Mouse (Mus musculus): ENCODE measurements around the gene Ctcf. TPM values are rescaled to one million over a fixed set of nuclear protein-coding genes. Genes with fewer than 3 reads are reported as not detected.

The Ctcf gene
- total RNA-seq, 2 experiments from 2014 or later, result 54.2 to 55.2 TPM

DNA sequence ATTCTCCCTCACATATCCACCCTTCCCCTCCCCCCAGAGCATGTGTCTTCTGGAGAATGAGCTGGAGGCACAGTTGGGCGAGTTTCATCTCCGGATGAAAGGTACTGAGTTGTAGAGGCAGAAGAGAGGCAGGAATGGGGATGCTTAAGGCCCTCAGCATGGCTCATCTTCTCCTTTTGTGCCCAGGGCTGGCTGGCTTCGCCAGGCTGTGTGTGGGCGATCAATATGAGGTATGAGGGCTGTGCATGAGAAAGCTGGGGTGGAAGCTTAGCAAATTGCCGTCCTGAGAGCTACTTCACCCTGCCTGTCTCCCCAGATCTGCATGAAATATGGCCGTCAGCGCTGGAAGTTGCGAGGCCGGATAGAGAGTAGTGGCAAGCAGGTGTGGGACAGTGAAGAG is 20.4 kb upstream of the Ctcf start:
- no peak for DNase-seq (ENCODE audit: low spot score in 2 of 2)

- no peak for DNase-seq (ENCODE audit: low spot score in 2 of 2)
Observed at GRCm38 (mm10) chr8:105617451-105618278, 18.7 kb upstream of the Ctcf start.

DNA sequence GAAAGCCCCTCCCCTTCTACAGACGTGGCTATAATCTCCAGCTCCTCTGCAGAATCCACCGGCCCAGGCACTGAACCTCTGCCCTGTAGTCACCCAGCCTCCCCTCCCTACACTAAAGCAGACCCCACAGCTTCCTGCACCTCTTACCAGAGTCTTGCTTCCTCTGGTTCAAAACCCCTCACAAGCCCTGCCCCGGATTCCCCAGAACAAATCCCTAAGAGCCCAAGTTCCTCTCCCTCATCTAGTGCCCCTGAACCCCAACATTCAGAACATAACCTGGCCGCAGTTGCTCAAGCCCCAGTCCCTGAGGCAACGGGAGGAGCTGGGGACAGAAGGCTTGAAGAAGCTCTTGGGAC is 18.1 kb upstream of the Ctcf start:
- no peak for DNase-seq (ENCODE audit: low spot score in 2 of 2)

DNA sequence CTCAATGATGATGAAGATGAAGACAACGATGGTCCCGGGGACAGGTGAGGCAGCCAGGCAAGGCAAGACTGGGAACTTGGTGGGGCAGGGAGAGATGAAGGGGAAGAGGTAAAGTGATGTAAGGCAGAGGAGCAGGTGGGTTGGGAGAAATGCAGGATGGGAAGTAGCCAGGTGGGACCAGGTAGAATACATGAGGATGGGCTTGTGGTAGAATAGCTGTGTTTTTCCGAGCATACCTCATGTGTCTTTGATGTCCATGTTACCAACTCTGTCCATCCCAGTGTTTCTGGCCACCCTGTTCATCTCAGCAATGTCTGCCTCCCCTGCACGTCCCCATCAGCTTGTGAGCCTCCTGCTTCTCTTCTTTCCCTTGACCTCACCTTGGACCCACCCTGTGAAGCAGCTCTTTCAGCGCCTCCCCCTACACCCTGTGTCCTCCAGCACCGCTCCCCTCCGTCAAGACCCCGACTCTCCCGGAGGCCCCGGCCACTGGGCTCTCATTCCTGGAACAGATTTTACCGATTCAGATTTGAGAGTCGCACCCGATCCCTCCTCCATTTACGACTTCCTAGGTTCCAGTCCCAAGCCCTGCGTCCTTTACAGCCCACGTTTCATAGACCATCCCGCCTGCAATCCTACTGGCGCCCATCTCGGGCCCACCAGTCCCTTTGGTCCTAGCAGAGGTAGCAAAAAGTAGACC is 17.3 kb upstream of the Ctcf start:
- no peak for DNase-seq (ENCODE audit: low spot score in 2 of 2)

DNA sequence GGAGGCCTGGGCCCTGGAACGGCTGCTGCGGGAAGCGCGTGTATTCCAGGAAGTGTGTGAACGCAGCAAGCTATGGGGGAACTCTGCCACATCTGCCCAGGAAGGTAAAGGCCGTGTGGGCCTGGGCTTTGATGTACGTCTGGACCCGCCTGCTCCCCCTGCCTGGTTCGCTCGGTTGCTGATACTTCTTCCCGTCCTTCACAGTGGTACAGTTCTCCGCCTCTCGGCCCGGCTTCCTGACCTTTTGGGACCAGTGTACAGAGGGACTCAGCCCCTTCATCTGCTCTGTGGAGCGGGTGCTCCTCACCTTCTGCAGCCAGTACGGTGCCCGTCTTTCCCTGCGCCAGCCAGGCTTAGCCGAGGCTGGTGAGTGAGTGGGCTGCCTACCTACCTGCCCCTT is 16.2 kb upstream of the Ctcf start:
- DNase-seq (ENCODE audit: low spot score in 2 of 2), result no peak

DNA sequence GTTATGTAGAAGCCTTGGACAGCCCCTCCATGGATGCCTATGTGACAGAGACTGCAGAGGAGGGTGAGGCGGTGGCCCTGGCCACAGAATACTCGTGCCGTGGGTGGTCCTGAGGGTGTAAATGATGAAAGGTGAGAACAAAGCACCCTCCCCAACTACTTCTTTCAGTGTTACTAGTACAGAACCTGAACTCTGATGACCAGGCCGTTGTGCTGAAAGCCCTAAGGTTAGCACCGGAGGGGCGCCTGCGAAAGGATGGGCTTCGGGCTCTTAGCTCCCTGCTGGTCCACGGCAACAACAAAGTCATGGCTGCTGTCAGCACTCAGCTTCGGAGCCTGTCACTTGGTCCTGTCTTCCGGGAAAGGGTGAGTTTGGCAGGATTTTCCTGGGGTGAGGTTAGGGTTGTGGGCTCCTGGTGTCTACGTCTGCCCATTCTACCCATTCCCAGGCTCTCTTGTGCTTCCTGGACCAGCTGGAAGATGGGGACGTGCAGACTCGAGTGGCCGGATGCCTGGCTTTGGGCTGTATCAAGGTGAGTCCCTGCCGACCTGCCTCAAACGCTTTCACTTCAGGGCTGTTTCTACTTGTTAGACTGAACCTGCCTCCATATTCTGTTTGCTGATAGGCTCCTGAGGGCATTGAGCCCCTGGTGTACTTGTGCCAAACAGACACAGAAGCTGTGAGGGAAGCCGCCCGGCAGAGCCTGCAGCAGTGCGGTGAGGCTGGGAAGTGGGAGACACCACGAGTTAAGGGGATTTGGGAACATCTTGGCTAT is 15.2 kb upstream of the Ctcf start:
- no peak for DNase-seq (ENCODE audit: low spot score in 2 of 2)

DNA sequence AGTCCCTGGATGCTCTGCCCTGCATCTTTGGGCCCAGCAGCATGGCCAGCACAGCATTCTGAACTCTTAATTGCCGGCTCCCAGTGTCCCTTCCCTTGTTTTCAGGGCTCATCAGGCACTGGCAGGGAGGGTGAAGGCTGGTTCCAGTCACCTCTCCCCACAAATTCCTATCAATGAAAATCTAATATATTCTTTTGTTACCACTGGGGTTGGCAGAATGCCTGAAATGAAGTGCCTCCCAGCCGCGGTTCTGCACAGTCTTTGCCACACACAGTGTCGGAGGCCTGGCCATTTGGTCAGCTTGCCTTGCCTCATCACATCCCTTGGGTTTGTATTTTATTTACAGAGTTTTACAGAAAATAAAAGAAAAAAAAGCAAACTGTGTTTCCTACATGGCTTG is 14.5 kb upstream of the Ctcf start:
- DNase-seq (ENCODE audit: low spot score in 2 of 2), result no peak

GRCm38 (mm10) chr8:105622421-105622920 is 13.9 kb upstream of the Ctcf start:
- DNase-seq (ENCODE audit: low spot score in 2 of 2), result peak; percentile 89 to 95

DNA sequence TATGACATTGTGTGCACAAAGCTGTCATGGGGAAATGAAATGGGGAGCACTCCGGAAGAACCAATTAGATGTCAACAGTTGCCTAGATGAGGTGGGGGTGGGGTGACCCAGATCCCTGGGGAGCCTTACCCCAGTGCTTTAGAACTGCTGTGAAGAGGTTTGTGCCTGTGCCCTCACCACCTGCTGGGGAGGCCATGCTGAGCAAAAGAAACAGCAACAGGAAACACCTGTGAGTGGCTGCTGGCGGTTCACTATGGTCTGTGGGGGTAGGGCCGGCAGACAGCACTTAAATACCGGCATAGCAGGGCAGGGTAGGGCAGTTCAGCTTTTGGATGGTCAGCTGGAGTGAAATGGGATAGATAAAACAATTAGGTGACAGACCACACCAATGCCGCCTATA is 13.2 kb upstream of the Ctcf start:
- no peak for DNase-seq (ENCODE audit: low spot score in 2 of 2)

GRCm38 (mm10) chr8:105623679-105624245 is 12.6 kb upstream of the Ctcf start:
- DNase-seq (ENCODE audit: low spot score in 2 of 2), result no peak

DNA sequence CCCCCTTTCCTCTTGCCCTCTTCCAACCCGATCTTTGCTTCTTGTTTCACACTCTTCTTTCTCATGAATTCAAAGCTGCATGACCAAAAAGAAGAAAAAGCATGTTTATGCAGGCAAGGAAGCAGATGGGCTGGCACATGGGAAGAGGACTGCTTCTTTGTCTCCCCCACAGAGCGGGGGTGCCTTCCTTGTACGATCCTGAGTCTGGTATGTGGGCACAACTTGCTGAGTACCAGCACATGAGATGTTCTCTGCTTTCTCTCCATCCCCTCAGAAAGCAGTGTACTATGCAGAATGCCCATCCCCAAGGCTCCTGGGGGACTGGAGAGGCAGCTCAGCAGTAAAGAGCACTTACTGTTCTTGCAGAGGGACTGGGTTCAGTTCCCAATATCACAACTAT is 12.0 kb upstream of the Ctcf start:
- peak in 1 of 2 experiments; percentile 15 for DNase-seq (ENCODE audit: low spot score in 2 of 2)

GRCm38 (mm10) chr8:105624831-105625230 is 11.5 kb upstream of the Ctcf start:
- no peak for DNase-seq (ENCODE audit: low spot score in 2 of 2)

GRCm38 (mm10) chr8:105626086-105626485 is 10.3 kb upstream of the Ctcf start:
- no peak for DNase-seq (ENCODE audit: low spot score in 2 of 2)

GRCm38 (mm10) chr8:105629337-105629736 is 7.0 kb upstream of the Ctcf start:
- DNase-seq (ENCODE audit: low spot score in 2 of 2), result no peak

DNA sequence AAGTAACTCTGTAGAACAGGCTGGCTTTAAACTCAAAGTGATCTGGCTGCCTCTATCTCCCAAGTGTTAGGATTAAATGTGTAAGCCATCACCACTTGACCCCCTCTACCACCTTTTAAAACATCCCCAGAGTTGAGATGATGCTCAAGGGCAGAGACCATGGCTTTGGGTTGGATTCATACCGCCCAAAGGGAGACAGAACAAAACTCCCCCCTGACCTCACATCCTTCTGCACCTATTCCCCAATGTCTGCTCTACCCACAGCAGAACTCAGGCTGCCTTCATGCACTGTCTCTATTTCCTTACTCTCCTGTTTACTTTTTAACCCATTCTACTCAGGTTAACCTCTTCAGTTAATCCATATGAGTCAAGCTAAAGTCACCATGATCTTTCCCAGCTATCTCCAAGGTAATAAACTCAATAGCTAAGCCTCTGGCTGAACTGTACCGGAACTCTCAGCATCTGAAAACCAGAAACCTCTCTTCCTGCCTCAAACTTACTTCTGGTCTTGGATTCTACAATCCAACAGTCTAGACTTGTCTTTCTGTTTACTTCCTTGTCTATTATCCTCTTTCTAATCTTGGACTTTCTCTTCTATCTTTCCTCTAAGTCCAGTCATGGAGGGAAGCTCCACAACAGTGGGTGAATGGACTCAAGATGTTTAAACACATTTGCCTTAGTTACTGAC is 1.5 kb upstream of the Ctcf start:
- DNase-seq (ENCODE audit: low spot score in 2 of 2), result no peak

DNA sequence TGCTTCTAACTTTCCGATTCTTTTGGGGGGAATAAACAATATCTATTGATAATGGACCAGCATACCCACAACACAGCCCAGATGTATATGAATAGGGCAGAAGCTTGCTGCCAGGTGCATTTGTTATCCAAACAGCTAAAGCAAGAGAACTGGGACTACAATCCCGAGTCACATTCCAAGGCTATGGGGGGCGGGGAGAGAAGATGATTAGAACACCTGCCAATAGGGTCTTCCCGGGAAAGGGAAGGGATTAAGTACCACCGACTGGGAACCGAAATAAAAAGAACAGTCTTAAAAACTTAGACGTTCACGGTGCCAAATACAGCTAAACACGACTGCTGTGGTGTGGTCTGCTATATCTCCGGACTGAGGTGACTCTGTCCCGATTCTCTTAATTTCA is 887 bp upstream of the Ctcf start:
- no peak for DNase-seq (ENCODE audit: low spot score in 2 of 2)

DNA sequence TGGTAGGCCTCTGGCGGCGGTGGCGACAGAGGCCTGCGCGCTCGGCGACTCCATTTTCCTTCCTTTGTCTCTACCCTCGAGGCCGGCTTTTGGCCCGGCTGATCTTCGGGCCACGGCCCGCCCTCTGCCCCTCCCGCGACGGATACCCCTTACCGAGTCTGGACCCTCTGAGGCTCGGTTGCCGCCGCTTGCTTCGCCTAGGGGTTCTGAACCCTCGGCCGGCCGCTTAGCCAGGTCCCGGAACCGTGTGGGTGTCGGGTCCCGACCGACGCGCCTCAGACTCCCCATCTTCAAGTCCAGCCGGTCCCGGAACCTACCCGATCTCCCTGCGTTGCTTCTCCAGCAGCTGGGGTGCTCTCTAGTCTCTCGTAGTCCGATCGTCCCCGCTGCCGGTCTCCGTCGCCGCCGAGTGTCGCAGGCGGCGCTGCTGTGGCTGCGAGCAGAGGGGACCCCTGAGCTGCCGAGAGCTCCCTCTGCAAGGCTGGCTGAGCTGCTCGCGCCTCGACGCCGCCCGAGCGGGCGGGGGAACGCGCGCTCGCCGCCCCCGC is 669 bp downstream of the Ctcf start, which contains the start of gene Agrp:
Gene Agrp (minus strand): TSS at position 431 of the 548 bp plus-strand sequence.
- peak; percentile 49 to 51 for DNase-seq (ENCODE audit: low spot score in 2 of 2)

- DNase-seq (ENCODE audit: low spot score in 2 of 2), result no peak
Observed at GRCm38 (mm10) chr8:105637601-105638041, 1.3 kb downstream of the Ctcf start.

DNA sequence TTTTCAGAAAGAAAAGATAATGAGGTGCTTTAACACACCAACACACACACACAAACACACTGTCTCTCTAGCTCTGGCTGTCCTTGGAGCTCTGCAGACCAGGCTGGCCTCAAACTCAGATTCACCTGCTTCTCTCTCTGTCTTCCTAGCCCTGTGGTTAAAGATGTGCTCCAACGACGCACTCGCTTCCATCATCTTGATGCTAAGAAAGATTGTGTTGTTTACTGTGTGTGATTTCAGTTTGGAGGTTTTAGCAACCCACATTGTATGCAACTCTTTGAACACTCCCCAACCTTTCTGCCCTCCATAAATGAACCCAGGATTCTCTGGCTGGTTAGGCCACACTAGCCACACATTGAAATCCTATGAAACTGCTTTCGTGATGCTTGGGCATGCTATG is 2.1 kb downstream of the Ctcf start:
- no peak for DNase-seq (ENCODE audit: low spot score in 2 of 2)

- no peak for DNase-seq (ENCODE audit: low spot score in 2 of 2)
Observed at GRCm38 (mm10) chr8:105639835-105640234, 3.5 kb downstream of the Ctcf start.

Measured in adrenal gland, adult 18-20 months (tissue).